Mouse (Mus musculus) lung, adult 2 months (tissue): Measurements from ENCODE around the gene Gsto2.

Experiments
- CTCF ChIP-seq: fragments of 200-500 bp; IDR thresholded peaks from 2 replicates; pipeline ENCODE4 v1.5.1; 2011; ENCODE audit warnings: mild to moderate bottlenecking, low read length, control low read depth; ENCODE audit not compliant: insufficient read depth
- POLR2A ChIP-seq: fragments of 200-500 bp; IDR thresholded peaks from 2 replicates; pipeline ENCODE4 v1.6.1; 2011; ENCODE audit warnings: low read depth, mild to moderate bottlenecking, control low read depth, low read length, borderline replicate concordance; ENCODE audit errors: extremely low read depth

- no peak for TF ChIP-seq POLR2A
- no peak for TF ChIP-seq CTCF
Measured at GRCm38 (mm10) chr19:47934146-47934545, 68.8 kb downstream of the Gsto2 start.
